Mouse (Mus musculus) layer of hippocampus, postnatal 36 days (tissue): ENCODE results near the gene Dennd2c. TPM values are rescaled to one million over a fixed set of nuclear protein-coding genes. Genes with fewer than 3 reads are reported as not detected.
"Not testable (repeated sequence)": the region's sequence is repeated elsewhere in the genome, so short reads cannot be mapped to it uniquely, and the experiment has no call there.

Experiments used
- DNase-seq, 2 experiments: peaks; one replicate each; pipeline ENCODE4 v3.0.0; 2022
- total RNA-seq, 2 experiments: library from RNA; stranded (reverse); gene quantifications; 2 replicates each; pipeline ENCODE4 v1.2.3; 2021

Gene Dennd2c
- total RNA-seq, 2 experiments from 2014 or later = 0.70 to 0.76 TPM

DNA sequence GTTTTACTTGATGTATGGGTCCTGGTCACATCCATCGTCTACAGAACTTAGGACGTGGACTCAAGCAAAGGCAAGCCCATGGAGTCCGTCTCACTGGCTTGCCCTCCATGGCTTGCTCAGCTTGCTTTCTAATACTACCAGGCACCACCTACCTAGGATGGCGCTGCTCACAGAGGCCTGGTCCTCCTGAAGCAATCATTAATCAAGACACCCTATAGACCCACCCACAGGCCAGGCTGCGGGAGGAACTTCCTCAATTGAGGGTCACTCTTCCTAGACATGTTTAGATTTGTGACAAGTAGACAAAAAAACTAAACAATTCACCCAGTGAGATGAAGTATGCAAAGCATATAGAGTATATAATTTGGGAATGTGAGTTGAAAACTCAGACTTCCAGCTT is 9.8 kb downstream of the Dennd2c start:
- no peak for DNase-seq

DNA sequence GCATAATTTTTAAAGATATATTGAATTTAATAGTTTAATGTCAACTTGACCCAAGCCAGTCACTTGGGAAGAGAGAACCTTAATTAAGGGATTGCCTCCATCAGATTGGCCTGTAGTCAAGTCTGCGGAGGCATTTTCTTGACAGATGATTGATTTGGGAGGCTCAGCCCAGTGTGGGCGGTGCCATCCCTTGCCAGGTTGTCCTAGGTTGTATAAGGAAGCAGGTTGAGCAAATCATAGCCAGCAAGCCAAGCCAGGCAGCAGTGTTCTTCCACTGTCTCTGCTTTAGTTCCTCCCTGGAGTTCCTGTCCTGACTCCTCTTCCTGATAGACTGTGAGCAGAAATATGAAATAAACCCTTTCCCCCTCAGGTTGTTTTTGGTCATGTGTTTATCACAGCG is 21.2 kb downstream of the Dennd2c start:
- DNase-seq = no peak

DNA sequence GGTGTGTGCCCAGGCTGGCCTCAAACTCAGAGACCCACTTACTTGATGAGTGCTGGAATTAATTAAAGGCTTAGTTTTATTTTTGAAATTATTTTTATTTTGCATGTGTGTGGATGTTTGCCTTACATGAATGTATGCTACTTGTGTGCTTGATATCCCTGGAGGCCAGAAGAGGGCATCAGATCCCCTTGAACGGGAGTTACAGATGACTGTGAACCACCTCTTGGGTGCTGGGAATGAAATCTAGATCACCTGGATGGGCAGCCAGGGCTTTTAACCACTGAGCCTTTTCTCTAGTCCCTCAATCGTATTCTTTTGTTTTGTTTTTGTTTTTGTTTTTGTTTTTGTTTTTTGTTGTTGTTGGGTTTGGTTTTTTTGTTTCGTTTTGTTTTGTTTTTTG is 23.7 kb downstream of the Dennd2c start:
- DNase-seq = no peak

DNA sequence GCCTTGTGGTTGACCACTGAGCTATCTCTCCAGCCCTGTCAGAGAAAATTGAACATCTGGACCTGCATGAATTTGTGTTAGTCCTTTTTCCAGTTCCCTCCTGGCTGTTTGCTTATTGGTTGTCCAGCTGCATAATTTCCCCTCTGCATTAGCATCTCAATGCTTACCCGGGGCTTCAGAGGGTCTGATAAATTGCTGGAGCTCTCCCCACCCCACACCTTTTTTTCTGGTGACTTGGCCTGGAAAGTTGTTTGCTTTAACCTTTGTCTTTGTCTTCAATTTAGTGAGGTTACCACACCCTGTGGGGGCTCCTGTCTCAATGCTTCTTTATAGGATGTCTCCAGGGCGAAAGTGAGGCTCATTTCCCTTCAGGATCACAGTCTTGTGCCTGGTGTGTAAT is 24.8 kb downstream of the Dennd2c start:
- no peak for DNase-seq

DNA sequence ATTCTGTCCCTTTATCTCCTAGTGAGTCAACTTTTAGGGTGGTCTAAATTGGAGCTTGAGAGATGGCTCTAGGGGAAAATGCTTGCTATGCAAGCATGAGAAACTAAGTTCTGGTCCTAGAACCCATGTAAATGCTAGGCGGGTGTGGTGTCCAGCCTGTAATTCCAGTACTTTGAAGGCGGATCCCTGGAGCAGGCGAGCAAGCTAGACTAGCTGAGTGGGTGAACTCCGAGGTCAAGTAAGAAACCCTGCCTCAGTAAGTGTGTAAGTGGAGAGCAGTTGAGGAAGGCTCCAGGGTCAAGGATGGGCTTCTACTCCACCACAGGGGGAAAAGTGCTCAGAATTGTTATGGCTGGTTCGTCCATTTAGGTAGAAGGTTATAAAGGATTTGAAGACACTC is 25.3 kb downstream of the Dennd2c start:
- DNase-seq = no peak

DNA sequence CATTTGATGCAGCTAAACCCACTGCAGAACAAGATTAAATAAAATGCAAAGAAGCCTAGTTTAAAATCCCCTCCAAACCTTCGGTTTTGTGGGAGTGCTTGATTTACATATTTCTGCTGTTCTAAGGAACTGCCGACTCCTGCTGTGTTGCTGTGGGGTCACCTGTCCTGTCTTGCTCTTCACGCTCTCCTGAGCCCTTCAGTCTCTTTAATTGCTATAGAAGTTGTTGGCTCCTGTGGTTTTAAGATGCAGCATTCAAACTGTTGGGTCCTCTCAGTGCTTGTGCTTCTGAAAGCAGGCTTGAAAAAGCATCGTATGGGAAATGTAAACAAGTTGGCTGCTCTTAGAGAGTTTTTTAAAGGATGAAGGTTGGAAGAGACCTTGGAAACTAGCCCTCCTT is 25.8 kb downstream of the Dennd2c start:
- no peak for DNase-seq

DNA sequence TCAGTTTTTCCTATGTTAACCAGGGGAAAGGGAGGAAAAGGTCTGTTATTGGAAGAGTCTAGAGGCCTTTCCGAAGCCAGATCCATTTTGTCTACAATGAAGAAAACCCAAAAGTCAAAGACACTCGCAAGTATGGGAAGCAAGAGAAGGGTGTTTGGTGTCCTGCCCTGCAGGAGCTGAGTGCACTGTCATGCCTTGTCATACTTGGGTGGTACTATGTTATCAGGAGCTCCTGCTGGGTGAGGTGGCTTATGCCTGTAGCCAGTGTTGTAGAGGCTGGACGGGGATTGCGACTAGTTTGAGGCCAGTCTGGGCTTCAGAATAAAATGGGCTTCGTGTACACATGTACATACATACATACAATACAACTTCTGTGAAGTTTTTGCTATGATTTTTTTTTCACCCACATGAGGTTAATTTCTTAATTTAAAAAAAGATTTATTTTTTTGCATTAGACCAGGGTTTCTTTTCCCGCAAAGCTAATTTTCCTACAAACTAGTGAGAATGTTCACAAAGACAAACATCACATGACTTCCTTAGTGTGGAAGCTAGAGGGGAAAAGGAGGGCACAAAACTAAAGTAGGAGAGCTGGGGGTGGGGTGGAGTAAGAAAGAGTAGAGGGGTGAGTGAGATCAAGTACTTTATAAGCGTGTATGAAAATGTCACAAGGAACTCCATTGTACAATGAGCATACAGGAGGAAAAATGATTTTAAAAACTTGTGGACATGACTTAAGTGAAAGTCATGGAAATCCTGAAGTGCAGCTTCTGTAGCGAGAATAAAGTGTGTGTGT is 27.2 kb downstream of the Dennd2c start:
- DNase-seq = no peak

DNA sequence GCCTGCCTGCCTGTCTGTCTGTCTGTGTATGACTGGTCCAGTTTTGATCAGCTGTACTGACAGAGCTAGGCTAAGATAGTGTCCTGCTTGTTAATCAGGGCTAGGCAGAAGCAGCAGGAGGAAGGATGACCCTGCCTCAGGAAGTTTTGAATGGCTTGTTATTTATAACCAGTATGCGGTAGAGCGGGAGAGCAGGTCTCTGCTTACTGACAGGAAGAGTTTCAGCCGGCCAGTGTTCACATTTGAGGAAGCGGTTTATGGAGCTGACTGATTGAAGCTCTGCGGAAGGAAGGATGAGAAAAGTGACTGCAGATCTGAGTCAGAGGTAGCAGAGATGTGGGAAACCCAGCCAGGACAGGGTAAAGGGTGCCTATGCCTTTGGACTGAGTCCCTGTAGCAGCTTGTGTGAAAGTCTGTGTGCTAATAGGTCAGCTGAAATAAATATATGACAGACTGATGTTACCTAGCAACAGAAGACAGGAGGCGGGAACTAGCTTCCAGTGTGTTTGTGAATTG is 27.9 kb downstream of the Dennd2c start:
- DNase-seq = peak; percentile 11 to 16

DNA sequence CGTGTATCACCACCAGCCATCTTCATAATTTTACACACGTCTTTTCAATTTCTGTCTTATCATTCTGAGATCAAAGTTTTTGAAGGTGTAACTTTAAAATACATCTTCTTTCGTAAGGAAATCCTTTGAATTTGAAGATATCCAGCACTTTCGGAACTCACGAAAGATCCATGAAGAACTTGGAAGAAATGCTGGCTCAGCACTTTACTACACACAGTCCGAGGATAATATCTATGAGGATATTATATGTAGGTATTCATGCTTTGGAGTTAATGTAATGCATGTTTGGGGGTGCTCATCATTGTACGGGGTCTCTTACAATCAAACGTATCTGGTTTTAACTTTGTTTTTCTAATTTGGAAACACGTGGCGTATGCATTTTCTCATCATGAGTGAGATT is 30.7 kb downstream of the Dennd2c start:
- DNase-seq = no peak

DNA sequence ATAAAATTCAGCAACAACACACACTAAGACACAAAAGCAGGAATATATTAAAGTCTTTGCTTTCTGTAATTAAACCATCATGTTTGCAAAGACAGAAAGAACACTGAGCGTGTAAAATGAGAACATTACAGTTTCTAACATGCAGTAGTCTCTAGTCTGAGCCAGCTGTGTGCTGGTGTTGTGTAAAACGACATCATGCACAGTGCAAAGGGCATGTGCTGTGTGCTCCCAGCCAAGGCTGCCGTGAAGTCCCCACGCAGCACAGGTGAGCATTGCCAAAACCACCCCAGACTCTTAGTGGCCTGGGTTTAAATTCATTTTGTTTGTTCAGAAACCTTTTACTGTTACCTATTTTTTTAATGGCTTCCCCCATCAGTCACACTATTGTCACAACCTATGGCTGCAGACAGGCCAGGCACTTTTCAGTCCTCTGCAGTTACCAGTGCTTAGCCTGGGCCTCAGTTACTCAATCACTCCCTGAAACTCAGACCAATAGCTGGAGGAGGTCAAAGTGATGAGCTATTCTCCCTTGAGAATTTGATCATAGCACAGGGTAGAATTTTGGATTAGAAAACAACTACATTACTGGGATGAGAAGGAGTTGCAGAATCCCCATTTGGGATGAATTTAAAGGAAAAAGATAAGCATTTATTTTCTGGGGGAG is 34.1 kb downstream of the Dennd2c start:
- no peak for DNase-seq

DNA sequence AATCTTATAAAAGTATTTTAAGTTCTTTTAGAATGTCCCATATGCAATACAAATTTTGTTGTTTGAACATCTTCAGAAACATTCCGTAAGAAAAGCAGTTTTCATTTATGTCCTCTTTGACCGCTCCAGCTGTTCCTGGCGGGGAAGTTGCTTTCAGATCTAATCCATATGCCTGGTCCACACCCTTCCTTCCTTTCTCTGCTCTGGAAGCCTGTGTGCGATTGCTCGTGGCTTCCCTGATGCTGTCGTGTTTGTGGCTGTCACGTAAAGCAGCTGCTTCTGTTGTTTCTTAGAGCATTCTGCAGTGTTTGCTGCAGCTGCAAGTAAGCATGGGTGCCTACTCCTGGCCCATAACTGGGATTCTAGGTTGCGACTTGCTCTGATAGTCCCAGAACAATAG is 36.6 kb downstream of the Dennd2c start:
- DNase-seq = no peak

DNA sequence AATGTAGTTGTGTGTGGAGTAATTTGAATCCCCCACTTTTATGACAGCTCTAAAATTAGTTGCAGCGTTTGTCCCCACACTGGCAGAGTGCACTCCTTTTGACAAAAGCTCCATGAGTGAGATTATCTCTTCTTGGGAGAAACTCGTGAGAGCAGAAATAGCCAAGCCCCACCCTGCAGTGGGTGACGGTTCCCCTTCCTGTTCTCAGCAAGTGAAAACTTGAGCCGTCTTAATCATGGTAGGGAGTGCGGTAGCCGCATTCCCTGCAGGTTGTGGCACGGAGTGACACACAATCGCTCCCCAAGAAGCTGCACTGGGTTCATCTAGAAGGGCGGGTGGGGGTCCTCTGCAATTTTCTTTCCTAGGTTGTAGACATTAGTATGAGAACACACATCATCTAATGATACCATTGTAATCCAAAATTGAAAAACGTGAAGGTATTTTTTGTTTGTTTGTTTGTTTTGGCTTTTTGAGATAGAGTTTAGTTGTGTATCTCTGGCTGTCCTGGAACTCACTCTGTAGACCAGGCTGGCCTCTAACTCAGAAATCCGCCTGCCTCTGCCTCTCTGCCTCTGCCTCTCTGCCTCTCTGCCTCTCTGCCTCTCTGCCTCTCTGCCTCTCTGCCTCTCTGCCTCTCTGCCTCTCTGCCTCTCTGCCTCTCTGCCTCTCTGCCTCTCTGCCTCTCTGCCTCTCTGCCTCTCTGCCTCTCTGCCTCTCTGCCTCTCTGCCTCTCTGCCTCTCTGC is 37.9 kb downstream of the Dennd2c start:
- DNase-seq = not testable (repeated sequence)

DNA sequence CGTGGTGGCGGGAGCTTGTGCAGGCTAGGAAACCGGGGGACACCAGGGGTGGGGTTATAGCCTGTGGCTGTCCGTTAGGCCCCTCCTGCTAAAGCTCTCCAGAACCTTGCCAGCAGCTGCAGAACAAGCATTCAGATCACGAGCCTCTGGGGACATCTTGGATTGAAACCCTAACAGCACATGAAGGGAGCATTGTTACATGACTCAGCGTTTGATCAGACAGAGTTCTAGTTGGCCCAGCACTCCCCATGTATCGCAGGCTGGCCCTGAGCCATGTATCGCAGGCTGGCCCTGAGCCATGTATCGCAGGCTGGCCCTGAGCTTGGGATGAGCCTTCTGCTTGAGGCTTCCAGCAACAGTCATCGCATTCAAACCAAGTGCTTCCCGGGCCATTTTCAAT is 38.9 kb downstream of the Dennd2c start:
- peak in 1 of 2 experiments; percentile 12 for DNase-seq

DNA sequence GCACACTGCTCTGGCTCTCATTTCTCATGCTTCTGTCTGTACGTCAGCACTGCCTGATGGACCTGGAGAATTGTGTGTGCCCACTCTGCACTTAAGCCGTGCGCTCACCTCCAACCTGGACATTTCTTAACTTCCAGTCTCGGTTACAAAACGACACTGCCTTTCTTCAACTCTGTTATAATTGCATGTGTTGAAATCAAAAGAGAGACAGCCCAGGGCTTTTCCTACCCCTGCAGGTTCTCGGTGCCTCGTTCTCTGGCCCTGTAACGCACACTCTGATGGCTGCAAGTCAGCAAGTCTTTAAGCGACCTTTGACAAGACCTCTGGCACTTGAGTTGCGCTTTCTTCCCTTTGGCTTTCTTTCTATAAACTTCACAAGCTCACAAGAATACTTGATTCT is 40.0 kb downstream of the Dennd2c start:
- DNase-seq = no peak

DNA sequence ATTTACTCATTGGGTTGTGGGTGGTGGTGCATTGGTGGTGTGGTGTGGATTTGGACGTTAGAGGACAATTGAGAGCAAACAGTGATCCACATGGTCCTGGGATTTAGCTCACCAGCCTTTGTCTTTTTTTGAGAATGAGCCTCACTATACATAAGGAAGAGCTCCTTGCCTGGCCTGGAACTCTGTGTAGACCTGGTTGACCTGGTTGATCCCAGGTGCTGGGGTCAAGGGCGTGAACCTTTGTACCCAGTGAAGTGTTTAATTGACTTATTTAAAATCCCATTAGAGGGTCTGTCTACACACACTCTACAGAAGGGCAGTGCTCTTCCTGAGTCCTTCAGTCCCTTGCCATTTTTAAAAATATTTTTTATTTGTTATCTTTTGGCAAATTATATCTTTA is 42.9 kb downstream of the Dennd2c start:
- DNase-seq = no peak

DNA sequence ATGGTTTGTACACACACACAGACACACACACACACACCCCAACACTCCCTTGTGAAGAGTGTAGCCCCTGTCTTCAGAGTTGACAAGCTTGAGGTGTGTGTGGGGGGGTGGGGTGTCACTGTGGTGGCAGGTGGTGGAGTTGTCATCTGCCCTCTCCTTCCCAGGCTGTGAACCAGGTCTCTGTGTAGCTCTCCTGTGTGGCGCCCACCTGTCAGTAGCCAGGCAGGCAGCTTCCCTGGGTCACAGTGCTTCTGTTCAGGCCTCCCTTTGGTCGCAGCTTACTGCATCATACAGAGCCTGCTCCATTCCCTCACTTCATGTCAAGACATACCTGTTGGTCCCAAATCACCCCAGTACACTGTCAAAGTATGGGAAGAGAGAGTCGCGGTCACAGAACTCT is 43.4 kb downstream of the Dennd2c start:
- no peak for DNase-seq

DNA sequence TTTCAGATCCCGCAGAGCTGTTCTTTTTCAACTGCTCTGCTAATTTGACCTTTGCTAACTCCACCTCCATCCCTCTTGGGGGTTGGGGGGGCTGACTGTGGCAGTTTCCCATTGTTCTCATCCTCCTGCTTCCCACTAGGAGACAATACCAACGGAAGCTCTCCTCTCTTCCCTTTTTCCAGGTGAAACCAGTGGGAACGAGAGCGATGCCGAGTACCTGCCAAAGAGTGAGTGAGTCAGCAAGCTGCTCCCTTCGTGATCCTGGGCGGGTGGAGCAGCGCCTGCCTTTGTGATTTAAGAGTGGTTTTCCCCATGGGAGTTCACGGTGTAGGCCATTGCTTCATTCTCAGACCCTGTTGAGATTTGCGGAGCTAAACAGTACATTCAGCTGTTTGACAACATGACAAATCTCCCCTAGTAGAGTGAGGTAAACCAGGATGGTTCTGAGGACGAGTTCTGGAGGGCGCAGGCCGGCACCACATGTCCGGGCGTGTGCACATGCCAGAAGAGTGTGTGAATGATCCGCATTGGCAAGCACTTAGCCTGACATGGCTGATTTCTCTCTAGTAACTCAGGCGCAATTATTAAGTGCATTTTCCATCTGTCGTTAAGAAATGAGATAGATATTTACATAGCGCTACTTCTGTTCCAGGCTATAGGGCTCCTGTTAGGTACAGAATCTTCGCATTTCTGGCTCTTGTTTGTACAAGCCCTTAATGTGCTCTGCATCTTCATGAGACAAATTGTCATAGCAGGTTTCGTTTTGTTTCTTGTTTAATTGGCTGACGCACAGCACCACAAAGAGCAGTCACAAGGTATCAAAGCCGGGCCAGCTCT is 44.1 kb downstream of the Dennd2c start:
- no peak for DNase-seq

DNA sequence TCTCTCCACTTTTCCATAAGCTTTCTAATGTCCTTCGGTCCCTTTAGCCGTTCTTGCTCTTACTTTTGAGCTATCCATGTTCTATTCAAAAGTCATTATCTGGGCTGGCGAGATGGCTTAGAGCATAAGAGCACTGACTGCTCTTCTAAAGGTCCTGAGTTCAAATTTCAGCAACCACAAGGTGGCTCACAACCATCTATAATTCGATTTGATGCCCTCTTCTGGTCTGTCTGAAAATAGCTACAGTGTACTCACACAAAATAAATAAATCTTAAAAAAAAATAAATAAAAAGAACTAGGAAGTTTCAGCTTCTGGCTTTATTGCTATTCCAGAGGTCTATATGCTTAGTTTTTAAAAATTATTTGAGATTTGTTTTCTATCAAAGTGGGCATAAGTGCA is 45.4 kb downstream of the Dennd2c start:
- no peak for DNase-seq

DNA sequence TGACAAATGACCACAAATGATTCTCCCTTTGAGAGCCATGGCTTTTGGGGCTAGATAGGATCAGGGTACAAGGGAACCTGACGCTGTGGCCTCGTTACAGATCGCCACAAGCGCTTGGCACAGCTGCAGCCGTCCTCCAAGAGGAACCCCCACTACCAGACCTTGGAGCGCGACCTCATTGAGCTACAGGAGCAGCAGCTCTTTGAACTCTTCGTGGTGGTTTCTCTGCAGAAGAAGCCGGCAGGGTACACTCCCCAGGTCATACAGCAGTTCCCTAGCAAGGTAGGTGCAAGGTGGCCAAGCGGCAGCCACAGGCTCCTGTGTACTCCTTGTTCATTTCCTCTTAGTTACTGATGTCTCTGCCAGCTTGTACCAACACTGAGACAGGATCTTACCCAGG is 46.5 kb downstream of the Dennd2c start:
- no peak for DNase-seq

DNA sequence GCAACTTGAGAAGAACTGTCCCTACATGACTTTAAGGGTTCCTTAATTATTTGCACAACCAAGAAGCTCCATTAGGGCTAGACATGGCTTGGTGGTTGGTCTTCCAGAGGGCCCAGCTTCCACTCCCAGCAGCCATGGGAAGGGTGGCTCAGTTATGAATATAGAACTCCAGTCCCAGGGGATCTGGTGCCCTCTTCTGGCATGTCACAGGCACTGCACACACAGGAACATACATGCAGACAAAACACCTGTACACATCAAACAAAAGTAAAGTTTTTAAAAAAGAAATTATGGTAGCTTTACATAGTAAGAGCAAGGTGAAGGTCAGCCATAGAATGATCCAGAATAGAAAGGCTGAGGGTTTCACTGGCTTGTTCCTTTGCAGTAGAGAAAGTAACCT is 51.4 kb downstream of the Dennd2c start:
- no peak for DNase-seq

DNA sequence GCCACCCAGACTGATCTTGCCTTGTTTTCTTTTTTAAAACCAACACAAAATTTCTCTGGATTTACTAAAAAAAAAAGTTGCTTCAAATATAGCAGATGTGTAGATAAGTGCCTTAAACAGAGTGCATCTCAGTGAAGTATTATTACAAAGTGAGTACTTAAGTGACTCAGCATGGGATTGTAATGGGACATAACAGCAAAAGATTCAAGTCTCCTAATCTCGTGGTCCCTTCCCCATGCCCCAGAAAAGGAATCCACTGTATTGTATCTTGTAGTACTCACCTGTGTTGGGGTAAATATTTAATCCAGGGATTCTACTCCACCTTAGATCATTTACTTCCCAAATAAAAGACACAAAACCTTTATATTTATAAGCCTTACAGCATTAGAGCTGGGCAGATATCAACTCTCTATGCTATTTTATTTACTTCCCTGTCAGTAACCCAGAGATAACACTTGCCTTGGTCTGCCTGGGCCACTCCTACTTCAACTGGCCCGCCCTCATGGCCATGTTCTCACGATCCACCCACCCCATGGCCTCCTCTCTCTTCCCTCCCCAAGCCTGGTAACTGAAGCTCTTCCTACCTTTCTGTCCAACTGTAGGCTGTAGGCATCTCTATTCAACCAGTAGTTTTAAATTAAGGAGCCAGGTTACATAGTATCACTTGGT is 57.0 kb downstream of the Dennd2c start:
- no peak for DNase-seq

DNA sequence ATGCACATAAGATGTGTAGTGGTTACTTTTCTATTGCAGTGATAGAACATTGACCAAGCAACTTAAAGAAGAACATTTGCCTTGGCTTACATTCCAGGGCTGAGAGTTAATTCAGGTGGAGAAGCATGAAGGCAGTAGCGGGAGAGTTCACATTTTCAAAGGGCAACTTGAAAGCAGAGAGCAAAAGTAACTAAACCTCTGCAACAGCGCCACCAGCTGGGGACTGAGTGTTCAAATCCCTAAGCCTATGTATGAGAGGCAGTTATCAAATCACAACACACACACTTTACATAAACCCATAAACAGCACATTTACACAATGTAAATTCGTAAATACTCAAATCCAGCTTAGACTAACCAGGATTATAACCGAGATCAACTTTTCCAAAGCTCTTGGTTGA is 67.4 kb downstream of the Dennd2c start:
- peak; percentile 57 to 73 for DNase-seq
